Mouse (Mus musculus): ENCODE data around the gene 1700001C02Rik. TPM values are rescaled to one million over a fixed set of nuclear protein-coding genes. Genes with fewer than 3 reads are reported as not detected.

1700001C02Rik gene
- 0.28 and 1.1 TPM in 2 replicates for polyA plus RNA-seq (2014; fragmentation: Nextera tagmentation; extraction: Ambion mirVana)

- peak within 1 kb of the TSS; percentile 37; the same call in 1 of the 2 replicates for H3K9ac ChIP-seq (ENCODE audit: low read depth, low read length)
- H3K4me1 ChIP-seq (replicated peaks; ENCODE audit: control insufficient read depth, insufficient read depth, low read length): 0 out of 2 replicates have a peak, but pooled peaks cover 5% of the 10 kb centered on the region
- ATAC-seq (ENCODE audit: low FRiP score) (0 out of 2 replicates have a peak, but pooled peaks have one; percentile 35), DNase-seq (ENCODE audit: low spot score) (peak; percentile 47)
- H3K9me3 ChIP-seq (ENCODE audit: control insufficient read depth, low read length): no peaks in the 10 kb centered on the region
- WGBS: 17% methylated on average over 21 of the region's 21 CpGs
- H3K4me3 ChIP-seq (ENCODE audit: low read depth, low read length): peak within 1 kb of the TSS; percentile 23
- peak within 1 kb of the TSS; percentile 49 for H3K4me2 ChIP-seq (replicated peaks; ENCODE audit: low read depth, low read length)
- H3K27ac ChIP-seq (ENCODE audit: low read depth, low read length): no peak within 1 kb of the TSS
- no peaks in the 10 kb centered on the region for H3K36me3 ChIP-seq (ENCODE audit: control insufficient read depth, insufficient read depth, low read length)
- no peaks in the 10 kb centered on the region for H3K27me3 ChIP-seq (ENCODE audit: control insufficient read depth, insufficient read depth, low read length)
These were observed at the start of gene 1700001C02Rik for GRCm38 (mm10) chr5:30465861-30466260. 1700001C02Rik (plus strand) TSS chr5:30466047.

GRCm38 (mm10) chr5:30416665-30417064, 49.2 kb upstream of the 1700001C02Rik start:
- Histone ChIP-seq H3K27me3 (ENCODE audit: control insufficient read depth, insufficient read depth, low read length) (no peaks in the 10 kb centered on the region), H3K9me3 (ENCODE audit: control insufficient read depth, low read length) (no peaks in the 10 kb centered on the region), H3K36me3 (ENCODE audit: control insufficient read depth, insufficient read depth, low read length) (no peaks in the 10 kb centered on the region), H3K27ac (ENCODE audit: low read depth, low read length) (no peak overlapping the region), H3K4me2 (replicated peaks; ENCODE audit: low read depth, low read length) (no peak overlapping the region), H3K9ac (ENCODE audit: low read depth, low read length) (no peak overlapping the region), H3K4me1 (replicated peaks; ENCODE audit: control insufficient read depth, insufficient read depth, low read length) (no peaks in the 10 kb centered on the region), H3K4me3 (ENCODE audit: low read depth, low read length) (no peak overlapping the region)
- ATAC-seq (ENCODE audit: low FRiP score) (no peak), DNase-seq (ENCODE audit: low spot score) (peak; percentile 15)
- 43% methylated on average over 5 of the region's 5 CpGs for WGBS

GRCm38 (mm10) chr5:30423121-30423520, 42.7 kb upstream of the 1700001C02Rik start:
- Histone ChIP-seq H3K9ac (ENCODE audit: low read depth, low read length) (no peak overlapping the region), H3K4me2 (replicated peaks; ENCODE audit: low read depth, low read length) (no peak overlapping the region), H3K9me3 (ENCODE audit: control insufficient read depth, low read length) (no peaks in the 10 kb centered on the region), H3K27ac (ENCODE audit: low read depth, low read length) (no peak overlapping the region), H3K4me1 (replicated peaks; ENCODE audit: control insufficient read depth, insufficient read depth, low read length) (no peaks in the 10 kb centered on the region), H3K27me3 (ENCODE audit: control insufficient read depth, insufficient read depth, low read length) (no peaks in the 10 kb centered on the region), H3K4me3 (ENCODE audit: low read depth, low read length) (no peak overlapping the region), H3K36me3 (ENCODE audit: control insufficient read depth, insufficient read depth, low read length) (no peaks in the 10 kb centered on the region)
- ATAC-seq (ENCODE audit: low FRiP score) (no peak), DNase-seq (ENCODE audit: low spot score) (no peak)
- WGBS: 89% methylated on average over 4 of the region's 4 CpGs

- DNase-seq (ENCODE audit: low spot score) (peak; percentile 77), ATAC-seq (ENCODE audit: low FRiP score) (no peak)
- no peaks in the 10 kb centered on the region for H3K36me3 ChIP-seq (ENCODE audit: control insufficient read depth, insufficient read depth, low read length)
- no peak overlapping the region for H3K4me2 ChIP-seq (replicated peaks; ENCODE audit: low read depth, low read length)
- no peak overlapping the region for H3K9ac ChIP-seq (ENCODE audit: low read depth, low read length)
- H3K27ac ChIP-seq (ENCODE audit: low read depth, low read length): no peak overlapping the region
- H3K4me1 ChIP-seq (replicated peaks; ENCODE audit: control insufficient read depth, insufficient read depth, low read length): no peaks in the 10 kb centered on the region
- WGBS: 33% methylated on average over 8 of the region's 8 CpGs
- H3K4me3 ChIP-seq (ENCODE audit: low read depth, low read length): no peak overlapping the region
- no peaks in the 10 kb centered on the region for H3K27me3 ChIP-seq (ENCODE audit: control insufficient read depth, insufficient read depth, low read length)
- no peaks in the 10 kb centered on the region for H3K9me3 ChIP-seq (ENCODE audit: control insufficient read depth, low read length)
These were observed 42.1 kb upstream of the 1700001C02Rik start for GRCm38 (mm10) chr5:30423572-30424244.

GRCm38 (mm10) chr5:30427406-30427805, 38.4 kb upstream of the 1700001C02Rik start:
- H3K27ac ChIP-seq (ENCODE audit: low read depth, low read length): no peak overlapping the region
- no peak overlapping the region for H3K4me3 ChIP-seq (ENCODE audit: low read depth, low read length)
- no peak overlapping the region for H3K9ac ChIP-seq (ENCODE audit: low read depth, low read length)
- H3K4me2 ChIP-seq (replicated peaks; ENCODE audit: low read depth, low read length): no peak overlapping the region
- H3K4me1 ChIP-seq (replicated peaks; ENCODE audit: control insufficient read depth, insufficient read depth, low read length): no peaks in the 10 kb centered on the region
- H3K36me3 ChIP-seq (ENCODE audit: control insufficient read depth, insufficient read depth, low read length): no peaks in the 10 kb centered on the region
- no peak for DNase-seq (ENCODE audit: low spot score)
- no peak for ATAC-seq (ENCODE audit: low FRiP score)
- no peaks in the 10 kb centered on the region for H3K27me3 ChIP-seq (ENCODE audit: control insufficient read depth, insufficient read depth, low read length)
- H3K9me3 ChIP-seq (ENCODE audit: control insufficient read depth, low read length): no peaks in the 10 kb centered on the region
- WGBS: 92% methylated on average over 6 of the region's 6 CpGs

- 50% methylated on average over 2 of the region's 2 CpGs for WGBS
- ATAC-seq (ENCODE audit: low FRiP score): no peak
These were observed 26.9 kb upstream of the 1700001C02Rik start for GRCm38 (mm10) chr5:30438931-30439330.

GRCm38 (mm10) chr5:30440308-30440906, 25.4 kb upstream of the 1700001C02Rik start:
- no peak for DNase-seq (ENCODE audit: low spot score)
- Histone ChIP-seq H3K4me2 (replicated peaks; ENCODE audit: low read depth, low read length) (no peak overlapping the region), H3K4me1 (replicated peaks; ENCODE audit: control insufficient read depth, insufficient read depth, low read length) (no peaks in the 10 kb centered on the region), H3K27ac (ENCODE audit: low read depth, low read length) (no peak overlapping the region), H3K27me3 (ENCODE audit: control insufficient read depth, insufficient read depth, low read length) (no peaks in the 10 kb centered on the region), H3K9me3 (ENCODE audit: control insufficient read depth, low read length) (no peaks in the 10 kb centered on the region), H3K36me3 (ENCODE audit: control insufficient read depth, insufficient read depth, low read length) (no peaks in the 10 kb centered on the region), H3K4me3 (ENCODE audit: low read depth, low read length) (no peak overlapping the region), H3K9ac (ENCODE audit: low read depth, low read length) (no peak overlapping the region)
- no peak for ATAC-seq (ENCODE audit: low FRiP score)
- WGBS: 92% methylated on average over 8 of the region's 8 CpGs

More at GRCm38 (mm10) chr5:30438931-30439330, 26.9 kb upstream of the 1700001C02Rik start:
- H3K27me3 ChIP-seq (ENCODE audit: control insufficient read depth, insufficient read depth, low read length): no peaks in the 10 kb centered on the region
- H3K4me1 ChIP-seq (replicated peaks; ENCODE audit: control insufficient read depth, insufficient read depth, low read length): no peaks in the 10 kb centered on the region
- H3K4me2 ChIP-seq (replicated peaks; ENCODE audit: low read depth, low read length): no peak overlapping the region
- H3K9ac ChIP-seq (ENCODE audit: low read depth, low read length): no peak overlapping the region
- no peak overlapping the region for H3K4me3 ChIP-seq (ENCODE audit: low read depth, low read length)
- no peak for DNase-seq (ENCODE audit: low spot score)
- no peaks in the 10 kb centered on the region for H3K9me3 ChIP-seq (ENCODE audit: control insufficient read depth, low read length)
- no peak overlapping the region for H3K27ac ChIP-seq (ENCODE audit: low read depth, low read length)
- H3K36me3 ChIP-seq (ENCODE audit: control insufficient read depth, insufficient read depth, low read length): no peaks in the 10 kb centered on the region

GRCm38 (mm10) chr5:30442196-30442595, 23.7 kb upstream of the 1700001C02Rik start:
- ATAC-seq (ENCODE audit: low FRiP score): no peak
- no peak overlapping the region for H3K4me2 ChIP-seq (replicated peaks; ENCODE audit: low read depth, low read length)
- H3K9me3 ChIP-seq (ENCODE audit: control insufficient read depth, low read length): no peaks in the 10 kb centered on the region
- no peak for DNase-seq (ENCODE audit: low spot score)
- H3K4me1 ChIP-seq (replicated peaks; ENCODE audit: control insufficient read depth, insufficient read depth, low read length): no peaks in the 10 kb centered on the region
- no peak overlapping the region for H3K9ac ChIP-seq (ENCODE audit: low read depth, low read length)
- WGBS: 63% methylated on average over 5 of the region's 5 CpGs
- no peaks in the 10 kb centered on the region for H3K27me3 ChIP-seq (ENCODE audit: control insufficient read depth, insufficient read depth, low read length)
- no peak overlapping the region for H3K4me3 ChIP-seq (ENCODE audit: low read depth, low read length)
- no peak overlapping the region for H3K27ac ChIP-seq (ENCODE audit: low read depth, low read length)
- no peaks in the 10 kb centered on the region for H3K36me3 ChIP-seq (ENCODE audit: control insufficient read depth, insufficient read depth, low read length)
